Mouse (Mus musculus): ENCODE measurements at regions not wholly inside any gene's neighbourhood (a gene's known extent, or its start where the extent isn't known, plus 50 kb on each side); places are given as distances from the start of the nearest gene placed in this dataset.

DNA sequence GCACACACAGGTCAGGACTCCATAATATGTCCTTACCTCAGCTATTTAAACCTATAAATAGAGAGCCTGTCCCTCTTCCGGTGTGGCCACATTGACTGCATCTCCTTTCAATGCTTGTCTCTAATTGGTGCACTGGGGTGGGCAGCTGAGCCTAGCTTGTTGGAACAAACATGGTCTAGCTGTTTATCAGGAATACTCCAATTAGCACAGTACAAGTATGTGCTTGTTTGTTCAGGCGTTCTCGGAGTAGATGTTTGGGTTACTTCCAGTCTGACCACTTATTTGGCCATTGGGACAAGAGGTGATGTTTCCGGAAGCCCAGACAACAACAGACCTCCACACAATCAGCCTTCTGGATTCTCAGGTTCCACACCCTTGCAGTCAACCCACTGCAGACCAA lies 109.7 kb downstream of the Far1 start:
- no peak for TF ChIP-seq GATA1 (IDR thresholded peaks at IDR 0.05; ENCODE audit: borderline replicate concordance, low read length)
- no peak for TF ChIP-seq FLI1 (IDR thresholded peaks at IDR 0.05; ENCODE audit: low read length)

All from megakaryocyte, embryonic 14.5 days (primary cell).